Mouse (Mus musculus) left cerebral cortex, adult 18-20 months (tissue): Measurements from ENCODE around the gene Trmt13. TPM values are rescaled to one million over a fixed set of nuclear protein-coding genes. Genes with fewer than 3 reads are reported as not detected.

Experiments
- DNase-seq, 2 experiments: peaks; one replicate each; pipeline ENCODE4 v3.0.0; 2021 to 2022; ENCODE audit warnings: low spot score in 2 of 2, mixed read lengths in 1 of 2
- total RNA-seq, 2 experiments: library from RNA; stranded (reverse); gene quantifications; 2 replicates each; pipeline ENCODE4 v1.2.3; 2021

The Trmt13 gene
- total RNA-seq, 2 experiments from 2014 or later, result 15.3 to 15.9 TPM

GRCm38 (mm10) chr3:116634853-116635252, 20.5 kb upstream of the Trmt13 start:
- no peak for DNase-seq

GRCm38 (mm10) chr3:116634091-116634490, 19.7 kb upstream of the Trmt13 start:
- no peak for DNase-seq

- DNase-seq, result no peak
Measured at GRCm38 (mm10) chr3:116632971-116633370, 18.6 kb upstream of the Trmt13 start.

- DNase-seq, result no peak
Measured at GRCm38 (mm10) chr3:116631459-116631858, 17.1 kb upstream of the Trmt13 start.

GRCm38 (mm10) chr3:116622641-116623040, 8.3 kb upstream of the Trmt13 start:
- DNase-seq, result no peak

- no peak for DNase-seq
Measured at GRCm38 (mm10) chr3:116620636-116621370, 6.4 kb upstream of the Trmt13 start.

- no peak for DNase-seq
Measured at GRCm38 (mm10) chr3:116618855-116619254, 4.5 kb upstream of the Trmt13 start.

GRCm38 (mm10) chr3:116615318-116616068, 1.1 kb upstream of the Trmt13 start:
- DNase-seq, result no peak

- no peak for DNase-seq
Measured at GRCm38 (mm10) chr3:116604570-116604969, 9.8 kb downstream of the Trmt13 start.

GRCm38 (mm10) chr3:116601781-116602180, 12.6 kb downstream of the Trmt13 start:
- no peak for DNase-seq

- no peak for DNase-seq
Measured at GRCm38 (mm10) chr3:116601005-116601404, 13.4 kb downstream of the Trmt13 start.

- no peak for DNase-seq
Measured at GRCm38 (mm10) chr3:116599705-116600104, 14.7 kb downstream of the Trmt13 start.

- no peak for DNase-seq
Measured at GRCm38 (mm10) chr3:116595603-116595991, 18.8 kb downstream of the Trmt13 start.

- peak; percentile 98 to 100 for DNase-seq
Measured at GRCm38 (mm10) chr3:116594728-116595602, 19.4 kb downstream of the Trmt13 start, which contains the start of gene Sass6. Sass6 (plus strand) TSS chr3:116594982.

GRCm38 (mm10) chr3:116594076-116594727, 20.2 kb downstream of the Trmt13 start:
- DNase-seq, result no peak

GRCm38 (mm10) chr3:116582201-116582600, 32.2 kb downstream of the Trmt13 start:
- peak; percentile 60 to 61 for DNase-seq

- DNase-seq, result no peak
Measured at GRCm38 (mm10) chr3:116577286-116577685, 37.1 kb downstream of the Trmt13 start.

- DNase-seq, result no peak
Measured at GRCm38 (mm10) chr3:116570628-116571027, 43.8 kb downstream of the Trmt13 start.

GRCm38 (mm10) chr3:116563095-116563492, 51.3 kb downstream of the Trmt13 start:
- no peak for DNase-seq

- no peak for DNase-seq
Measured at GRCm38 (mm10) chr3:116562408-116563094, 51.8 kb downstream of the Trmt13 start, which contains the start of gene Lrrc39. Lrrc39 (plus strand) TSS chr3:116562973.
